8 mouse cellular contexts compared by ENCODE assay signal in the genomic region with DNA sequence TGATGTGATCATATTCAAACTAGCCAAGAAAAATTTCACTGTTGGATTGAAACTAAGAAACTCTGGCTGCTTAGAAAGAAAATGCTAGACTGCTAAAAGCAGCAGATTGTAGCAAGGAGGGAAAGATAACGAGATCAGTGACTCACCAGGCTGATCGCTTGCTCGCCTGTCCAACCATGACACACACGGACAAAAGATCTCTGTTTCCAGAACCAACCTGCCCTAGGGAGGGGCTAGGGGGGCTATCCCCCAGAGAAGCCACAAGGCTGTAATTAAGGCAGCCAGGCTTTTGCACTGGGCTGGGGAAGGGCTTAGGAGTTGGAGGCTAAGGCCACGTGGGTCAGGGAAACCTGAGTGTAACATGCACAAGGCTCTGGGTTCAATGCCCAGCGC. TPM values are rescaled to one million over a fixed set of nuclear protein-coding genes. Genes with fewer than 3 reads are reported as not detected.
DNase-seq lines count a peak whose midpoint lies in the region; ATAC-seq and TF ChIP-seq lines count a peak whose summit lies in the region.

No protein-coding gene starts in this region.

- intact Hi-C loops in heart, postnatal 10 days (cut with DNase I) = loop anchor here (2.0 kb wide), 1 partner anchor 27 kb away; no protein-coding TSS in a partner anchor

- no peak overlapping the region; the same call in 1 of the 2 replicates for H3K4me2 ChIP-seq in liver, embryonic 11.5 days
- H3K4me2 ChIP-seq in embryonic facial prominence, embryonic 12.5 days (replicated peaks) = peak overlapping the region; percentile 27; the same call in 1 of the 2 replicates
- no peak overlapping the region for H3K4me2 ChIP-seq in midbrain, embryonic 13.5 days (replicated peaks)

- H3K27me3 ChIP-seq in liver, embryonic 11.5 days (replicated peaks; ENCODE audit: control insufficient read depth, insufficient read depth, low read length) = no peaks in the 10 kb centered on the region
- H3K27me3 ChIP-seq in embryonic facial prominence, embryonic 12.5 days = no peaks in the 10 kb centered on the region
- no peaks in the 10 kb centered on the region for H3K27me3 ChIP-seq in midbrain, embryonic 13.5 days
- H3K27me3 ChIP-seq in thymus, adult 2 months (ENCODE audit: control insufficient read depth, insufficient read depth, low read length) = no peaks in the 10 kb centered on the region

- TF ChIP-seq CTCF in thymus, adult 2 months (IDR thresholded peaks at IDR 0.05; ENCODE audit: borderline replicate concordance, control insufficient read depth, extremely low read depth, insufficient read depth, low read length, poor library complexity) = no peak

- TF ChIP-seq POLR2A in thymus, adult 2 months (IDR thresholded peaks at IDR 0.05; ENCODE audit: control insufficient read depth, extremely low read depth, insufficient read depth, low read length, poor library complexity) = no peak

- H3K9ac ChIP-seq in liver, embryonic 11.5 days (ENCODE audit: low read depth, low read length) = no peak overlapping the region
- no peak overlapping the region for H3K9ac ChIP-seq in embryonic facial prominence, embryonic 12.5 days
- no peak overlapping the region for H3K9ac ChIP-seq in midbrain, embryonic 13.5 days (replicated peaks)

- H3K9me3 ChIP-seq in liver, embryonic 11.5 days (ENCODE audit: control insufficient read depth, low read length) = peaks cover 3% of the 10 kb centered on the region; the same call in 1 of the 2 replicates
- no peaks in the 10 kb centered on the region for H3K9me3 ChIP-seq in embryonic facial prominence, embryonic 12.5 days
- H3K9me3 ChIP-seq in midbrain, embryonic 13.5 days = peaks cover 4% of the 10 kb centered on the region; the same call in 1 of the 2 replicates

- peaks cover 6% of the 10 kb centered on the region; the same call in 1 of the 2 replicates for H3K4me1 ChIP-seq in liver, embryonic 11.5 days (replicated peaks; ENCODE audit: control insufficient read depth, insufficient read depth, low read length)
- H3K4me1 ChIP-seq in embryonic facial prominence, embryonic 12.5 days = peaks cover 14% of the 10 kb centered on the region
- H3K4me1 ChIP-seq in midbrain, embryonic 13.5 days (replicated peaks) = peaks cover 12% of the 10 kb centered on the region
- no peaks in the 10 kb centered on the region for H3K4me1 ChIP-seq in thymus, adult 2 months (replicated peaks; ENCODE audit: control insufficient read depth, insufficient read depth, low read length)

- H3K36me3 ChIP-seq in liver, embryonic 11.5 days (ENCODE audit: control insufficient read depth, insufficient read depth, low read length) = peaks cover 8% of the 10 kb centered on the region; the same call in 1 of the 2 replicates
- peaks cover 20% of the 10 kb centered on the region for H3K36me3 ChIP-seq in embryonic facial prominence, embryonic 12.5 days
- peaks cover 31% of the 10 kb centered on the region for H3K36me3 ChIP-seq in midbrain, embryonic 13.5 days
- no peaks in the 10 kb centered on the region for H3K36me3 ChIP-seq in thymus, adult 2 months (ENCODE audit: control insufficient read depth, insufficient read depth, low read length)

- no peak for DNase-seq in liver, embryonic 11.5 days (ENCODE audit: low spot score)
- no peak for DNase-seq in liver
- peak; percentile 56 to 60 for DNase-seq in heart, postnatal 10 days
- DNase-seq in thymus, adult 2 months = no peak
- DNase-seq in natural killer cell, adult 2 months (ENCODE audit: low spot score in 2 of 2) = no peak
- DNase-seq in lung, postnatal 14 days = no peak

- H3K27ac ChIP-seq in liver, embryonic 11.5 days (ENCODE audit: low read depth, low read length) = peak overlapping the region; percentile 71; the same call in 1 of the 2 replicates
- H3K27ac ChIP-seq in embryonic facial prominence, embryonic 12.5 days = peak overlapping the region; percentile 90
- H3K27ac ChIP-seq in midbrain, embryonic 13.5 days = peak overlapping the region; percentile 80
- no peak overlapping the region for H3K27ac ChIP-seq in thymus, adult 2 months (ENCODE audit: control insufficient read depth, insufficient read depth, low read length)

- no peak for ATAC-seq in liver, embryonic 11.5 days (replicated peaks; ENCODE audit: low FRiP score)
- ATAC-seq in embryonic facial prominence, embryonic 12.5 days (ENCODE audit: insufficient number of reproducible peaks, insufficient read depth, low FRiP score, low TSS enrichment) = peak; percentile 80
- peak; percentile 77 for ATAC-seq in midbrain, embryonic 13.5 days

- WGBS in liver, embryonic 11.5 days = 32% methylated on average over 6 of the region's 6 CpGs
- WGBS in embryonic facial prominence, embryonic 12.5 days = 13% methylated on average over 6 of the region's 6 CpGs
- WGBS in midbrain, embryonic 13.5 days = 24% methylated on average over 6 of the region's 6 CpGs
- WGBS in thymus, adult 2 months = 84% methylated on average over 6 of the region's 6 CpGs

- H3K4me3 ChIP-seq in liver, embryonic 11.5 days (ENCODE audit: low read depth, low read length) = no peak overlapping the region
- no peak overlapping the region for H3K4me3 ChIP-seq in embryonic facial prominence, embryonic 12.5 days
- H3K4me3 ChIP-seq in midbrain, embryonic 13.5 days (replicated peaks) = no peak overlapping the region
- H3K4me3 ChIP-seq in thymus, adult 2 months (ENCODE audit: control insufficient read depth, insufficient read depth, low read length) = no peak overlapping the region

RNA-seq across cellular contexts. Expression of a gene that starts 41.9 kb away (rescaled TPM):
- 12.4 and 12.6 TPM in 2 replicates for polyA plus RNA-seq in liver, embryonic 11.5 days (2014; fragmentation: Nextera tagmentation; extraction: Ambion mirVana)
- 36.1 and 37.7 TPM in 2 replicates for polyA plus RNA-seq in embryonic facial prominence, embryonic 12.5 days (2016; fragmentation: Nextera tagmentation; extraction: Ambion mirVana)
- total RNA-seq in heart, postnatal 10 days (2021) = 10 to 100 TPM; 22.9 to 23.7 TPM
- 32.3 and 38.5 TPM in 2 replicates for polyA plus RNA-seq in midbrain, embryonic 13.5 days (2015; fragmentation: Nextera tagmentation; extraction: Ambion mirVana)
- 2.6 and 3.2 TPM in 2 replicates for polyA plus RNA-seq in thymus, adult 2 months (2012; rRNA removed)

RNA-seq across cellular contexts. Expression of a gene that starts 57.9 kb away (rescaled TPM):
- polyA plus RNA-seq in liver, embryonic 11.5 days (2014; fragmentation: Nextera tagmentation; extraction: Ambion mirVana) = 20.6 and 22.8 TPM in 2 replicates
- 40.5 and 41.1 TPM in 2 replicates for polyA plus RNA-seq in embryonic facial prominence, embryonic 12.5 days (2016; fragmentation: Nextera tagmentation; extraction: Ambion mirVana)
- total RNA-seq in heart, postnatal 10 days (2021) = 10 to 100 TPM; 19.2 to 19.4 TPM
- polyA plus RNA-seq in midbrain, embryonic 13.5 days (2015; fragmentation: Nextera tagmentation; extraction: Ambion mirVana) = 41.8 and 45.7 TPM in 2 replicates
- polyA plus RNA-seq in thymus, adult 2 months (2012; rRNA removed) = 17.0 and 18.8 TPM in 2 replicates

Comparison
In these comparisons a context has a peak if more than half of its experiments do, and no peak if none do; other contexts are left out.
1. DNase-seq: peak in heart, postnatal 10 days (2 of 2); none in liver, embryonic 11.5 days (single experiment), liver (single experiment), thymus, adult 2 months (single experiment), natural killer cell, adult 2 months (0 of 2) and lung, postnatal 14 days (single experiment).